Mouse (Mus musculus) brain, embryonic 14.5 days (tissue): ENCODE results near the gene 4930486L24Rik. TPM values are rescaled to one million over a fixed set of nuclear protein-coding genes. Genes with fewer than 3 reads are reported as not detected.
"Not testable (repeated sequence)": the region's sequence is repeated elsewhere in the genome, so short reads cannot be mapped to it uniquely, and the experiment has no call there.

Source experiments
- DNase-seq: peaks from one replicate; pipeline ENCODE4 v3.0.0-alpha.2; 2011; ENCODE audit warnings: low read depth
- CTCF ChIP-seq: fragments of 200-500 bp; IDR thresholded peaks from 2 replicates; pipeline ENCODE4 v1.5.1; 2012; ENCODE audit warnings: inconsistent platforms, mild to moderate bottlenecking, moderate library complexity, borderline replicate concordance; ENCODE audit not compliant: insufficient read depth, insufficient read length; ENCODE audit errors: extremely low read depth
- POLR2A ChIP-seq: fragments of 200-500 bp; IDR thresholded peaks from 2 replicates; pipeline ENCODE4 v1.6.1; 2012; ENCODE audit warnings: mild to moderate bottlenecking, inconsistent platforms, borderline replicate concordance; ENCODE audit not compliant: poor library complexity, insufficient read depth, insufficient read length, severe bottlenecking; ENCODE audit errors: extremely low read depth
- polyA plus RNA-seq: library from polyadenylated mRNA; depleted of rRNA; stranded (reverse); fragments of >200 nt; gene quantifications from 2 replicates; pipeline ENCODE4 v1.2.3, GENCODE M21; 2012; rRNA removed

4930486L24Rik gene
- polyA plus RNA-seq, result 0.08 and 0.14 TPM in 2 replicates

GRCm38 (mm10) chr13:60864281-60864680 is at the start of gene 4930486L24Rik:
Gene 4930486L24Rik (minus strand): TSS chr13:60864475.
- DNase-seq, result no peak
- no peak for TF ChIP-seq POLR2A
- TF ChIP-seq CTCF, result no peak

GRCm38 (mm10) chr13:60904780-60905179 is 40.5 kb upstream of the 4930486L24Rik start, which contains the start of gene Tpbpb:
Gene Tpbpb (minus strand): TSS chr13:60904880.
- DNase-seq, result not testable (repeated sequence)

DNA sequence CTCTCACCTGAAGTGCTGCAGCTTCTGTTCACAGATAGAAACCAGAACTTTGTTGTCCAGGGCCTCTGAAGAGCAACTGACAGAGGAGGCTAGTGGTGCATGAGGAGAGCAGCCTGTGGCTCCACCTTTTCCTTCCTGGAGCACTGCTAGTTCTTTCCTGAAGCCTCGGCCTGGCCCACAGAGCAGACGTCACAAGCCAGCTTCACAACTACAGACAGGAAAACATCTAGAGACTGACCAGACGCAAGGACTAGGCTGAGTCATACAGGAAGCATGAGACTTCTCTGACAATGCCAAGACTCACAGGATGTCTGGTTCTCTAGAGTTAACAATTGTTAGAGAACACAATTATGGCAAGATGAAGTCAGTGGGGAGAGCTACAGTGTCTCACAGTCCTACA is 33.1 kb upstream of the 4930486L24Rik start, which contains the start of gene Ctla2b:
Ctla2b (minus strand) TSS at position 120 of the 400 bp plus-strand sequence.
- TF ChIP-seq POLR2A (no peak), CTCF (no peak)
- peak; percentile 3 for DNase-seq

DNA sequence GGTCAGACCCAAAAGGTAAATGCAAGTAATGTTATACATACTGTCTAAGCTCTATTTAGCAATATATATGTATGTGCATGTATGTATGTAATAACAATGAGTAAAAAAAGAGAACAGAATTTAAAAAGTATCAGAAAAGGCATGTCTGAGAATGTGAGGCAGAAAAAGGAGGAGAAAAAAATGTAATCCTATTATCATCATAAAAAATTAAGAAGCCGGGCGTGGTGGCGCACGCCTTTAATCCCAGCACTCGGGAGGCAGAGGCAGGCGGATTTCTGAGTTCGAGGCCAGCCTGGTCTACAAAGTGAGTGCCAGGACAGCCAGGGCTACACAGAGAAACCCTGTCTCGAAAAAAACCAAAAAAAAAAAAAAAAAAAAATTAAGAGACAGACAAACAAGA is 32.5 kb upstream of the 4930486L24Rik start, which contains the start of gene Gm49392:
Gm49392 (minus strand) TSS at position 101 of the 400 bp plus-strand sequence.
- DNase-seq, result not testable (repeated sequence)

DNA sequence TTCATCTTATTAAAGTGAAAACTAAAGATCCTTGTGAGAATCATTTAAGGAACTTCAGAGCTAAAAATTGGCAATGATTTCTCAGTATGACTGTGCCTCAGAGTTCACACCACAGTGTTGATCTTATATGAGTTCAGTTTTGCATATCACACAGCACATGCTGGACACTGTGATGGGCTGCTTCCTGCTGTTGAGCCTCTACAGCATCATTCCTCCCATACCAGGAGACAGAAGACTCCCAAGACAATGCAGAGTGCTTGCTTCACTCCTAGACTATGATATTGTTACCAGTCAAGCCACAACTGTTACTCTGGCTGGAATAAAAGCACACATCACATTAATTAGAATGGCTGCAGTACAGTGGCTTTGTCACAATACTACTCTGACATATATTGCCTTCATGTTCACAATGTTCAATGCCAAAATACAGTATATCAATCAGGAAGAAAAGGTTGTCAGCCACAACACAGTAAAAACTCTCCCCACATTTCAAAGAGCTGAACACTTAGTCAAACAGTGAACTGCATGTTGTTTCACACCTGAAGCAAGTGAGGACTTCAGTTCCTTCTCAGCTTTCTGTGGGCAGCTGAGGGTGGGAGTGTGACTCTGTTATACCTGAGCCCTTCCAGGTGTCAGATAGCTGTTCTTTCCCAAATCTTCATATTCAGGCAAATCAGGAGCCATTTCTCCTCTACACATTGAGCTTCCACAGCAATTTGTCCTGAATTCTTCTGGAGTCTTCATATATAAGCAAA is 31.3 kb upstream of the 4930486L24Rik start:
- no peak for DNase-seq

DNA sequence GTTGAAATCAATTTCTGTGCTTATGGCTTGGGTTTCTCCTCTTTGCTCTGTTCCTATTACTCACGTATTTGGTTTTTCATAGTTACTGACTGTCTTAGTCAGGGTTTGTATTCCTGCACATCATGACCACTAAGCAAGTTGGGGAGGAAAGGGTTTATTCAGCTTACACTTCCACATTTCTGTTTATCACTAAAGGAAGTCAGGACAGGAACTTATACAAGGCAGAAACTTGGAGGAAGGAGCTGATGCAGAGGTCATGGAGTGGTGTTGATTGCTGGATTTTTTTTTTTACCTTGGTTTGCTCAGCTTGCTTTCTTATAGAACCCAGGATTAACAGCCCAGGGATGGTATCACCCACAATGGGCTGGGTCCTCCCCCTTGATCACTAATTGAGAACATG is 28.0 kb upstream of the 4930486L24Rik start:
- DNase-seq, result no peak
- TF ChIP-seq POLR2A (no peak), CTCF (no peak)

More for the DNA sequence above, 31.3 kb upstream of the 4930486L24Rik start:
- TF ChIP-seq CTCF, result no peak
- no peak for TF ChIP-seq POLR2A

- TF ChIP-seq CTCF (no peak), POLR2A (no peak)
Measured at GRCm38 (mm10) chr13:60848241-60849120, 15.8 kb downstream of the 4930486L24Rik start.

DNA sequence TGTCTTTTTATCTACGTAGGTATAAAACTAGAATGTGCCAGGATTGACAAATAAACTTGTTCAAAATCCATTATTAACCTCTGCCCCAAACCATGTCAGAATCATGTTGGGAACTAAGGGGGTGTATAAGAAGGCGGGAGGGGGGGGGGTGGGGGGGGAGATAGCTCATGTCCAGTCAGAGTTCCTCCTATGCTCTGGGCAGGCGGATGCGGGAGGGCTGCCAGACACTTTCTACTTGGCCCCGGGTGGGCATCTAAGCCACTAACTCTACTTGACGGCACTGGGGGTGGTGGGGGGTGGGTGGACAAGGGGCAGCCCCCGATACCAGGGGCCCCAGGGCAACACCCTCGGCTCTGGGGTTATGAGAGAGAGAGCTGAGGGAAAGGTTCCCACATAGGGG is 21.1 kb downstream of the 4930486L24Rik start:
- no peak for DNase-seq
- no peak for TF ChIP-seq POLR2A
- no peak for TF ChIP-seq CTCF

More at GRCm38 (mm10) chr13:60848241-60849120, 15.8 kb downstream of the 4930486L24Rik start:
- DNase-seq, result no peak

GRCm38 (mm10) chr13:60842703-60843102 is 21.6 kb downstream of the 4930486L24Rik start:
- no peak for DNase-seq
- TF ChIP-seq POLR2A (no peak), CTCF (no peak)

DNA sequence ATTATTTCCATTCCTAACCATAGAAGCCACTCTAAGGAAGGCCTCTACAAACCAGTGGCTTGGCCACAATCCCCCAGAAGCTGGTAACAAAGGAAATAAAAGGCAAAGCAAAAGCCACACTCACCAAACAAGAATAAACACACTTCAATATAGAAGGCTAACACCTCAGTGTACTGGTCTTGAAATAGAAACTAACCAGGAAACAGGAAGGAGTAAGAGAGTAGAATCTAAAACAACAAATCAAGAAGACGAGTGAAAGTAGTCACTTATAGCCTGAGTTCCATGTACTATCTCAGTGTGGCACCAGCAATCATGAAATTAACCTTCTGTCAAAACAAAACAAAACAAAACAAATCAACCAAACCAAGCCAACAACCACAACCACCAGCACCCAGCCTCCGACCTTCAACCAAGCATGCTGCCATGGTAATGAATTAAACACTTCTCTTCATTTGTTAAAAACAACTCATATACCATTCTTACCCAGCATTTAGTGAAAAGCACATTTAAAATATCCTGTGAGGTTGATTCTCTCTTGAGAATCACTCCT is 24.8 kb downstream of the 4930486L24Rik start:
- TF ChIP-seq POLR2A (no peak), CTCF (no peak)

DNA sequence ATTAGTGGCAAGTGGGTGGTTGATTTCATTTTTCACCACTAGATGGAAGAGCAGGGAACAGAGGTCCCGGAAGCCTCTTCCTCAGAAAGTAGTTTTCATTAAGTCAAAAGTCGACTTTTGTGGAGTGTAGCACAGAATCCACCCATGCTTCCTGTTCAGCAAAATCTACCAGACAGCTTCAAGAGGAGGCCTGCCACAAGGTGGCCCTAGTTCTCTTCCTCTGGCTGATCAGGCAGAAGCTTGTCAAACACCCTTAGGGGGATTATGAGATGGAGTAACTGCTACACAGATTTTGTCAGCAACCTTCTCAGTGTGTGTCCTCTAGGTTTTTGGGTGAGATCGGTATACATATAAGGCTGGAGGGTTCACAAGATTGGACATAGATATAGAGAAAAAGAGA is 38.2 kb downstream of the 4930486L24Rik start:
- peak; percentile 2 for DNase-seq
- TF ChIP-seq POLR2A (no peak), CTCF (no peak; the same call in 1 of the 2 replicates)

More for the DNA sequence above, 24.8 kb downstream of the 4930486L24Rik start:
- no peak for DNase-seq
